Mouse (Mus musculus): Measurements from ENCODE around the gene Srgap3.

Gene Srgap3

GRCm38 (mm10) chr6:112946895-112947436, at the start of gene Srgap3:
Srgap3 (minus strand) TSS chr6:112947266.
- in situ Hi-C loops (cut with MboI; ENCODE audit: unreplicated experiment in 2 of 2), result no loop called here

GRCm38 (mm10) chr6:112995708-112996107, 48.6 kb upstream of the Srgap3 start:
- in situ Hi-C loops (cut with MboI; ENCODE audit: unreplicated experiment in 2 of 2), result no loop called here

GRCm38 (mm10) chr6:112990119-112990518, 43.1 kb upstream of the Srgap3 start:
- in situ Hi-C loops (cut with MboI; ENCODE audit: unreplicated experiment in 2 of 2), result no loop called here

GRCm38 (mm10) chr6:112985362-112986314, 38.6 kb upstream of the Srgap3 start:
- in situ Hi-C loops (cut with MboI; ENCODE audit: unreplicated experiment in 2 of 2), result no loop called here

- in situ Hi-C loops (cut with MboI; ENCODE audit: unreplicated experiment in 2 of 2), result no loop called here
These were observed 35.2 kb upstream of the Srgap3 start for GRCm38 (mm10) chr6:112982241-112982640.

GRCm38 (mm10) chr6:112978947-112979346, 31.9 kb upstream of the Srgap3 start:
- in situ Hi-C loops (cut with MboI; ENCODE audit: unreplicated experiment in 2 of 2), result no loop called here

- in situ Hi-C loops (cut with MboI; ENCODE audit: unreplicated experiment in 2 of 2), result no loop called here
These were observed 30.2 kb upstream of the Srgap3 start for GRCm38 (mm10) chr6:112977246-112977645.

- in situ Hi-C loops (cut with MboI; ENCODE audit: unreplicated experiment in 2 of 2), result no loop called here
These were observed 29.5 kb upstream of the Srgap3 start for GRCm38 (mm10) chr6:112976541-112976940.

GRCm38 (mm10) chr6:112976136-112976535, 29.1 kb upstream of the Srgap3 start:
- in situ Hi-C loops (cut with MboI; ENCODE audit: unreplicated experiment in 2 of 2), result no loop called here

GRCm38 (mm10) chr6:112973786-112974720, 27.0 kb upstream of the Srgap3 start:
- in situ Hi-C loops (cut with MboI; ENCODE audit: unreplicated experiment in 2 of 2), result loop anchor here in 1 of 2 experiments (25.0 kb wide), 1 partner anchor 237 kb away; no protein-coding TSS in a partner anchor

GRCm38 (mm10) chr6:112972858-112973631, 26.0 kb upstream of the Srgap3 start:
- in situ Hi-C loops (cut with MboI; ENCODE audit: unreplicated experiment in 2 of 2), result loop anchor here in 1 of 2 experiments (25.0 kb wide), 1 partner anchor 236 kb away; no protein-coding TSS in a partner anchor

GRCm38 (mm10) chr6:112972127-112972526, 25.1 kb upstream of the Srgap3 start:
- in situ Hi-C loops (cut with MboI; ENCODE audit: unreplicated experiment in 2 of 2), result loop anchor here in 1 of 2 experiments (25.0 kb wide), 1 partner anchor 235 kb away; no protein-coding TSS in a partner anchor

- in situ Hi-C loops (cut with MboI; ENCODE audit: unreplicated experiment in 2 of 2), result loop anchor here in 1 of 2 experiments (25.0 kb wide), 1 partner anchor 234 kb away; no protein-coding TSS in a partner anchor
These were observed 24.2 kb upstream of the Srgap3 start for GRCm38 (mm10) chr6:112971116-112971768.

- in situ Hi-C loops (cut with MboI; ENCODE audit: unreplicated experiment in 2 of 2), result loop anchor here in 1 of 2 experiments (25.0 kb wide), 1 partner anchor 230 kb away; no protein-coding TSS in a partner anchor
These were observed 20.3 kb upstream of the Srgap3 start for GRCm38 (mm10) chr6:112967359-112967758.

GRCm38 (mm10) chr6:112958360-112958759, 11.3 kb upstream of the Srgap3 start:
- in situ Hi-C loops (cut with MboI; ENCODE audit: unreplicated experiment in 2 of 2), result loop anchor here in 1 of 2 experiments (25.0 kb wide), 1 partner anchor 221 kb away; no protein-coding TSS in a partner anchor

- in situ Hi-C loops (cut with MboI; ENCODE audit: unreplicated experiment in 2 of 2), result loop anchor here in 1 of 2 experiments (25.0 kb wide), 1 partner anchor 220 kb away; no protein-coding TSS in a partner anchor
These were observed 10.7 kb upstream of the Srgap3 start for GRCm38 (mm10) chr6:112957583-112958280.

- in situ Hi-C loops (cut with MboI; ENCODE audit: unreplicated experiment in 2 of 2), result loop anchor here in 1 of 2 experiments (25.0 kb wide), 1 partner anchor 218 kb away; no protein-coding TSS in a partner anchor
These were observed 8.7 kb upstream of the Srgap3 start for GRCm38 (mm10) chr6:112955773-112956172.

- in situ Hi-C loops (cut with MboI; ENCODE audit: unreplicated experiment in 2 of 2), result loop anchor here in 1 of 2 experiments (25.0 kb wide), 1 partner anchor 217 kb away; no protein-coding TSS in a partner anchor
These were observed 6.8 kb upstream of the Srgap3 start for GRCm38 (mm10) chr6:112953905-112954304.
